Mouse (Mus musculus): ENCODE results near the gene Arhgef25.
"Not testable (repeated sequence)": the region's sequence is repeated elsewhere in the genome, so short reads cannot be mapped to it uniquely, and the experiment has no call there.

- not testable (repeated sequence) for TF ChIP-seq CTCF (IDR thresholded peaks at IDR 0.05; ENCODE audit: control insufficient read depth, insufficient read depth, insufficient read length); USF1 (IDR thresholded peaks at IDR 0.05; ENCODE audit: low read depth); MYOD1 (IDR thresholded peaks at IDR 0.05; ENCODE audit: control insufficient read depth, insufficient read length, low read depth); MAX (IDR thresholded peaks at IDR 0.05); MYOG (IDR thresholded peaks at IDR 0.05; ENCODE audit: control insufficient read depth, extremely low read depth, insufficient read length)
These were observed 55.4 kb downstream of the Arhgef25 start for GRCm38 (mm10) chr10:127134394-127135035.
